Mouse (Mus musculus): ENCODE measurements at regions not wholly inside any gene's neighbourhood (a gene's known extent, or its start where the extent isn't known, plus 50 kb on each side); places are given as distances from the start of the nearest gene placed in this dataset.
A peak's percentile ranks its signal among the peaks of the same experiment; 100 is the strongest.

- DNase-seq (ENCODE audit: extremely low spot score, low spot score) = no peak
Measured at GRCm38 (mm10) chr16:71622664-71623063, 685.4 kb upstream of the Robo1 start.

- DNase-seq (ENCODE audit: extremely low spot score, low spot score) = no peak
Measured at GRCm38 (mm10) chr16:71640361-71640760, 667.7 kb upstream of the Robo1 start.

GRCm38 (mm10) chr16:71643223-71643622 is 664.9 kb upstream of the Robo1 start:
- DNase-seq (ENCODE audit: extremely low spot score, low spot score) = no peak

- DNase-seq (ENCODE audit: extremely low spot score, low spot score) = peak; percentile 51
Measured at GRCm38 (mm10) chr16:71678075-71678701, 629.9 kb upstream of the Robo1 start.

- DNase-seq (ENCODE audit: extremely low spot score, low spot score) = no peak
Measured at GRCm38 (mm10) chr16:71693464-71693863, 614.6 kb upstream of the Robo1 start.

GRCm38 (mm10) chr16:71705846-71706245 is 602.3 kb upstream of the Robo1 start:
- DNase-seq (ENCODE audit: extremely low spot score, low spot score) = no peak

- DNase-seq (ENCODE audit: extremely low spot score, low spot score) = no peak
Measured at GRCm38 (mm10) chr16:71709684-71710083, 598.4 kb upstream of the Robo1 start.

- DNase-seq (ENCODE audit: extremely low spot score, low spot score) = no peak
Measured at GRCm38 (mm10) chr16:71711879-71712278, 596.2 kb upstream of the Robo1 start.

GRCm38 (mm10) chr16:71717207-71717606 is 590.9 kb upstream of the Robo1 start:
- DNase-seq (ENCODE audit: extremely low spot score, low spot score) = no peak

GRCm38 (mm10) chr16:71724898-71725297 is 583.2 kb upstream of the Robo1 start:
- no peak for DNase-seq (ENCODE audit: extremely low spot score, low spot score)

GRCm38 (mm10) chr16:71737941-71738340 is 570.2 kb upstream of the Robo1 start:
- no peak for DNase-seq (ENCODE audit: extremely low spot score, low spot score)

- no peak for DNase-seq (ENCODE audit: extremely low spot score, low spot score)
Measured at GRCm38 (mm10) chr16:71739104-71739503, 569.0 kb upstream of the Robo1 start.

- no peak for DNase-seq (ENCODE audit: extremely low spot score, low spot score)
Measured at GRCm38 (mm10) chr16:71780945-71781344, 527.2 kb upstream of the Robo1 start.

- no peak for DNase-seq (ENCODE audit: extremely low spot score, low spot score)
Measured at GRCm38 (mm10) chr16:71812840-71813239, 495.3 kb upstream of the Robo1 start.

- DNase-seq (ENCODE audit: extremely low spot score, low spot score) = no peak
Measured at GRCm38 (mm10) chr16:71835325-71835724, 472.8 kb upstream of the Robo1 start.

GRCm38 (mm10) chr16:71850097-71850496 is 458.0 kb upstream of the Robo1 start:
- DNase-seq (ENCODE audit: extremely low spot score, low spot score) = no peak

- no peak for DNase-seq (ENCODE audit: extremely low spot score, low spot score)
Measured at GRCm38 (mm10) chr16:71851590-71852190, 456.4 kb upstream of the Robo1 start.

GRCm38 (mm10) chr16:71857877-71858276 is 450.2 kb upstream of the Robo1 start:
- DNase-seq (ENCODE audit: extremely low spot score, low spot score) = no peak

- DNase-seq (ENCODE audit: extremely low spot score, low spot score) = no peak
Measured at GRCm38 (mm10) chr16:71860205-71860604, 447.9 kb upstream of the Robo1 start.

GRCm38 (mm10) chr16:71885701-71886100 is 422.4 kb upstream of the Robo1 start:
- DNase-seq (ENCODE audit: extremely low spot score, low spot score) = no peak

GRCm38 (mm10) chr16:71889679-71890078 is 418.4 kb upstream of the Robo1 start:
- no peak for DNase-seq (ENCODE audit: extremely low spot score, low spot score)

GRCm38 (mm10) chr16:71923111-71923510 is 385.0 kb upstream of the Robo1 start:
- no peak for DNase-seq (ENCODE audit: extremely low spot score, low spot score)

GRCm38 (mm10) chr16:71944165-71944564 is 363.9 kb upstream of the Robo1 start:
- DNase-seq (ENCODE audit: extremely low spot score, low spot score) = no peak

All from neural tube, embryonic 10.5 days (tissue).